Mouse (Mus musculus) CH12.LX (cell line): Measurements from ENCODE around the gene Acad11. TPM values are rescaled to one million over a fixed set of nuclear protein-coding genes. Genes with fewer than 3 reads are reported as not detected.

Experiments used
- DNase-seq: peaks from one replicate; pipeline ENCODE4 v3.0.0-alpha.2; 2013; ENCODE audit errors: extremely low read depth
- H3K27ac ChIP-seq: 2 replicates; pipeline ENCODE4 v1.5.1; 2012; ENCODE audit warnings: low read depth, mild to moderate bottlenecking, control low read depth, moderate library complexity; ENCODE audit not compliant: insufficient read depth
- H3K27me3 ChIP-seq: replicated peaks from 2 replicates; pipeline ENCODE3; 2012; ENCODE audit warnings: inconsistent platforms
- H3K36me3 ChIP-seq, 2 experiments: replicated peaks in 1 of 2; 2 replicates each; pipeline versions ENCODE3 to v1.6.1; 2012; ENCODE audit warnings: inconsistent platforms in 1 of 2, low read length in 1 of 2, mild to moderate bottlenecking in 1 of 2, mixed read lengths in 1 of 2, moderate library complexity in 1 of 2; ENCODE audit not compliant: control insufficient read depth in 1 of 2, insufficient read depth in 1 of 2
- H3K4me1 ChIP-seq, 2 experiments: 2 replicates each; pipeline ENCODE4 v1.6.1; 2012; ENCODE audit warnings: inconsistent platforms in 1 of 2, moderate library complexity in 1 of 2; ENCODE audit not compliant: insufficient read depth in 2 of 2, control insufficient read depth in 1 of 2
- H3K4me2 ChIP-seq: 2 replicates; pipeline ENCODE4 v1.6.1; 2012; ENCODE audit warnings: low read depth, mild to moderate bottlenecking, control low read depth; ENCODE audit not compliant: poor library complexity, insufficient read depth, severe bottlenecking
- H3K4me3 ChIP-seq, 3 experiments: fragments of 150-350 bp in 1 of 3; sonication (generic) in 1 of 3; replicated peaks in 1 of 3; 2 replicates each; pipeline versions ENCODE3 to v1.5.1; 2011 to 2012; ENCODE audit warnings: low read depth in 2 of 3, low read length in 2 of 3, mild to moderate bottlenecking in 2 of 3, moderate library complexity in 2 of 3, control low read depth in 1 of 3, improper control_type of control experiment in 1 of 3, inconsistent platforms in 1 of 3, mixed read lengths in 1 of 3; ENCODE audit not compliant: poor library complexity in 1 of 3
- H3K79me2 ChIP-seq: replicated peaks from 2 replicates; pipeline ENCODE4 v1.6.1; 2012; ENCODE audit warnings: mild to moderate bottlenecking, moderate library complexity; ENCODE audit not compliant: control insufficient read depth, poor library complexity, insufficient read depth, severe bottlenecking; ENCODE audit errors: extremely low read depth
- H3K9ac ChIP-seq: 2 replicates; pipeline ENCODE4 v1.6.1; 2012; ENCODE audit warnings: low read depth, mild to moderate bottlenecking, control low read depth, moderate library complexity; ENCODE audit not compliant: insufficient read depth
- H3K9me3 ChIP-seq: replicated peaks from 2 replicates; pipeline ENCODE3; 2012; ENCODE audit warnings: low read length, inconsistent platforms, mixed read lengths
- BHLHE40 ChIP-seq: IDR thresholded peaks from 2 replicates; pipeline ENCODE4 v1.6.1; 2011; ENCODE audit warnings: mild to moderate bottlenecking, low read depth, low read length, improper control_type of control experiment
- CHD2 ChIP-seq: IDR thresholded peaks from 2 replicates; pipeline ENCODE4 v1.6.1; 2011; ENCODE audit warnings: low read length, improper control_type of control experiment
- GABPA ChIP-seq: IDR thresholded peaks from 2 replicates; pipeline ENCODE4 v1.6.1; 2012; ENCODE audit warnings: low read depth, low read length, improper control_type of control experiment, inconsistent platforms; ENCODE audit not compliant: insufficient replicate concordance
- IRF4 ChIP-seq: IDR thresholded peaks from 2 replicates; pipeline ENCODE4 v1.6.1; 2014; ENCODE audit warnings: low read depth, mild to moderate bottlenecking, inconsistent platforms, low read length, improper control_type of control experiment
- JUN ChIP-seq: IDR thresholded peaks from 2 replicates; pipeline ENCODE4 v1.6.1; 2011; ENCODE audit warnings: low read depth, mild to moderate bottlenecking, low read length, improper control_type of control experiment, moderate library complexity; ENCODE audit not compliant: insufficient read depth
- JUND ChIP-seq: conservative IDR thresholded peaks from 2 replicates; pipeline ENCODE4 v1.6.1; 2011; ENCODE audit warnings: low read depth, low read length, improper control_type of control experiment
- KAT2A ChIP-seq: IDR thresholded peaks from 2 replicates; pipeline ENCODE4 v1.6.1; 2012; ENCODE audit warnings: low read length, improper control_type of control experiment, inconsistent platforms; ENCODE audit not compliant: insufficient replicate concordance
- MAX ChIP-seq: IDR thresholded peaks from 2 replicates; pipeline ENCODE4 v1.6.1; 2011; ENCODE audit warnings: low read length, improper control_type of control experiment
- MXI1 ChIP-seq: IDR thresholded peaks from 2 replicates; pipeline ENCODE4 v1.6.1; 2011; ENCODE audit warnings: mild to moderate bottlenecking, low read depth, low read length, improper control_type of control experiment
- MYC ChIP-seq: IDR thresholded peaks from 2 replicates; pipeline ENCODE4 v1.6.1; 2011; ENCODE audit warnings: low read depth, mild to moderate bottlenecking, improper control_type of control experiment, low read length
- NELFE ChIP-seq: IDR thresholded peaks from 2 replicates; pipeline ENCODE4 v1.6.1; 2011; ENCODE audit warnings: low read depth, low read length, improper control_type of control experiment
- POLR2AphosphoS2 ChIP-seq: IDR thresholded peaks from 2 replicates; pipeline ENCODE4 v1.6.1; 2011; ENCODE audit warnings: low read depth, low read length, improper control_type of control experiment
- RCOR1 ChIP-seq: conservative IDR thresholded peaks from 2 replicates; pipeline ENCODE4 v1.6.1; 2012; ENCODE audit warnings: low read depth, mild to moderate bottlenecking, inconsistent platforms, low read length, improper control_type of control experiment
- TBP ChIP-seq: conservative IDR thresholded peaks from 2 replicates; pipeline ENCODE4 v1.6.1; 2011; ENCODE audit warnings: low read depth, low read length, improper control_type of control experiment
- TCF12 ChIP-seq: IDR thresholded peaks from 2 replicates; pipeline ENCODE4 v1.6.1; 2014; ENCODE audit warnings: low read depth, mild to moderate bottlenecking, inconsistent platforms, low read length, improper control_type of control experiment
- UBTF ChIP-seq: IDR thresholded peaks from 2 replicates; pipeline ENCODE4 v1.6.1; 2012; ENCODE audit warnings: low read depth, mild to moderate bottlenecking, inconsistent platforms, low read length, improper control_type of control experiment, moderate library complexity
- USF1 ChIP-seq: IDR thresholded peaks from 2 replicates; pipeline ENCODE4 v1.6.1; 2014; ENCODE audit warnings: low read depth, mild to moderate bottlenecking, inconsistent platforms, low read length, improper control_type of control experiment
- USF2 ChIP-seq: conservative IDR thresholded peaks from 2 replicates; pipeline ENCODE4 v1.6.1; 2011; ENCODE audit warnings: low read depth, low read length, improper control_type of control experiment
- ZC3H11A ChIP-seq: IDR thresholded peaks from 2 replicates; pipeline ENCODE4 v1.6.1; 2012; ENCODE audit warnings: low read depth, mild to moderate bottlenecking, inconsistent platforms, low read length, improper control_type of control experiment
- ZKSCAN1 ChIP-seq: IDR thresholded peaks from 2 replicates; pipeline ENCODE4 v1.6.1; 2012; ENCODE audit warnings: low read depth, inconsistent platforms, low read length, improper control_type of control experiment, borderline replicate concordance
- dilution Hi-C: fragments of 300-500 bp; cut with MboI; formaldehyde crosslinking; loops from 2 replicates; pipeline ENCODE4 v1.14.3; 2020; ENCODE audit warnings: low sequenced_read_pairs; ENCODE audit not compliant: extremely low pct_unique_long_range_greater_than_20kb, extremely low pct_ligation_motif_present
- in situ Hi-C: fragments of 300-500 bp; cut with MboI; formaldehyde crosslinking; loops from 3 replicates; pipeline ENCODE4 v1.14.3; 2019; ENCODE audit warnings: low sequenced_read_pairs, low pct_ligation_motif_present, low pct_unique_long_range_greater_than_20kb, mixed read lengths
- polyA plus RNA-seq: library from polyadenylated mRNA; unstranded; fragments of >175 nt; gene quantifications from 2 replicates; pipeline ENCODE4 v1.2.1, GENCODE M21; 2012; ENCODE audit warnings: low read depth; ENCODE audit not compliant: insufficient read length
- total RNA-seq, 2 experiments: library from RNA; depleted of rRNA; stranded (reverse); fragments of 300-350 nt in 1 of 2; fragments of >200 nt in 1 of 2; gene quantifications; 2 replicates each; pipeline ENCODE4 v1.2.3; 2012 to 2014

The Acad11 gene
- total and polyA plus RNA-seq, 3 experiments, result 8.3 to 12.1 (median 10.0) TPM

DNA sequence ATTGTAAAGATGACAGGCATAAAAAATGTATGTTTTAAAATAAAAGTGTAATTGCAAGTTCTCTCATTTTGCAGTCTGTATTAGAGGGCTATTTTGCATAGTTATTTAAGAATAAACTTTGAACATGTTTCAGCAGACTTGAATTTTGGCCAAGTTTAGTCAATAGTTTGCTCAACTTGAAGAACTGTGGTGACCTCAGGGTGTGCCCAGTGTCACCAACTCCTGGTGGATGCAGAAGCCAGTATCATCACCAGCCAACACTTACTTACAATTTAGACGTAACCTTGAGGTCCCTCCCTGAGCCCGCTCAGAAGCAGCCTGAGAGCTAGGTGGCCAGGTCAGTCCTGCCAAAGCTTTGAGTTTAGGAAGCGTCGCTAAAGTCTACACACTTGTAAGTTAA, 19.5 kb upstream of the Acad11 start:
- no peaks in the 10 kb centered on the region for H3K9me3 ChIP-seq
- H3K4me3 ChIP-seq, result no peak overlapping the region
- dilution Hi-C loops (no loop called here), in situ Hi-C loops (no loop called here)
- TF ChIP-seq TBP (no peak), BHLHE40 (no peak), NELFE (no peak), MAX (no peak), TCF12 (no peak), RCOR1 (no peak), MXI1 (no peak), IRF4 (no peak), ZKSCAN1 (no peak), ZC3H11A (no peak), JUN (no peak), GABPA (no peak)
- peaks cover 18 to 33% of the 10 kb centered on the region in 2 experiments for H3K36me3 ChIP-seq
- H3K27me3 ChIP-seq, result no peaks in the 10 kb centered on the region
- H3K4me2 ChIP-seq, result no peak overlapping the region
- no peaks in the 10 kb centered on the region for H3K4me1 ChIP-seq
- no peaks in the 10 kb centered on the region for H3K79me2 ChIP-seq
- no peak overlapping the region for H3K27ac ChIP-seq
- DNase-seq, result no peak
- no peak overlapping the region for H3K9ac ChIP-seq

DNA sequence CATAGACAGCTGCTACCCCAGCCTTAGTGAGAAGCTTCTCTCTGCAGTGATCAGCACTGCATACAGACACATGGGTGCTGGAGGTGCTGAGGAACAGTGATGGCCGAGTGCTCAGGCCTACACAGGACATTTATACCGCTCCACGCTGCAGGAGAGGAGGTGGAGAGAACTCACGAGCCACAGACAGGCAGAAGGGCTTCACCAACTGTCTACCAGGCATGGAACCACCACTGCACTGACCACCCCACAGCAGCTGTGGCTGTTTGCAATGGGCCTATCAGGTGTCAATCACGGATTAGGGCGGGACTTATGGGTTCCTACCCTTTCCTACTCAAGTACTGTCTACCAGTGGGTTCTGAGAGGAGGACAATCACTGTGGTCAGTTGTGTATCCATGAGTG, 12.1 kb upstream of the Acad11 start:
- Histone ChIP-seq H3K4me3 (no peak overlapping the region), H3K36me3 (peaks cover 67 to 93% of the 10 kb centered on the region in 2 experiments), H3K27me3 (no peaks in the 10 kb centered on the region), H3K4me1 (no peaks in the 10 kb centered on the region), H3K79me2 (no peaks in the 10 kb centered on the region), H3K27ac (no peak overlapping the region), H3K9me3 (no peaks in the 10 kb centered on the region), H3K9ac (no peak overlapping the region), H3K4me2 (no peak overlapping the region)
- no peak for DNase-seq
- in situ Hi-C loops (no loop called here), dilution Hi-C loops (no loop called here)
- TF ChIP-seq CHD2, result no peak
- no peak for TF ChIP-seq USF2
- no peak for TF ChIP-seq UBTF
- TF ChIP-seq JUN, result no peak
- TF ChIP-seq RCOR1, result no peak
- TF ChIP-seq KAT2A, result no peak
- no peak for TF ChIP-seq POLR2AphosphoS2
- no peak for TF ChIP-seq USF1
- no peak for TF ChIP-seq MYC
- no peak for TF ChIP-seq JUND
- no peak for TF ChIP-seq ZKSCAN1
- TF ChIP-seq IRF4, result no peak
